Mouse (Mus musculus): Measurements from ENCODE around the gene Lfng. TPM values are rescaled to one million over a fixed set of nuclear protein-coding genes. Genes with fewer than 3 reads are reported as not detected.

The Lfng gene
- polyA plus RNA-seq, 1 experiment from 2014 or later: 7.4 TPM

GRCm38 (mm10) chr5:140654096-140654845 lies 47.2 kb downstream of the Lfng start:
- no peak overlapping the region for H3K4me2 ChIP-seq
- H3K27ac ChIP-seq: no peak overlapping the region
- H3K27me3 ChIP-seq (replicated peaks): no peaks in the 10 kb centered on the region; the same call in 1 of the 2 replicates
- no peaks in the 10 kb centered on the region for H3K36me3 ChIP-seq
- H3K4me3 ChIP-seq: no peak overlapping the region
- H3K9me3 ChIP-seq (replicated peaks): no peaks in the 10 kb centered on the region
- 74% methylated on average over 15 of the region's 15 CpGs for WGBS (ENCODE audit: insufficient replicate concordance)
- no peak for ATAC-seq
- H3K4me1 ChIP-seq: peaks cover 27% of the 10 kb centered on the region
- H3K9ac ChIP-seq: no peak overlapping the region

GRCm38 (mm10) chr5:140659607-140660272 lies 52.6 kb downstream of the Lfng start:
- ATAC-seq: no peak
- 62% methylated on average over 16 of the region's 16 CpGs for WGBS (ENCODE audit: insufficient replicate concordance)
- Histone ChIP-seq H3K36me3 (no peaks in the 10 kb centered on the region), H3K4me1 (peaks cover 19% of the 10 kb centered on the region), H3K4me3 (no peak overlapping the region), H3K4me2 (no peak overlapping the region), H3K27ac (no peak overlapping the region), H3K9ac (no peak overlapping the region), H3K27me3 (replicated peaks) (peaks cover 17% of the 10 kb centered on the region; the same call in 1 of the 2 replicates), H3K9me3 (replicated peaks) (no peaks in the 10 kb centered on the region)

DNA sequence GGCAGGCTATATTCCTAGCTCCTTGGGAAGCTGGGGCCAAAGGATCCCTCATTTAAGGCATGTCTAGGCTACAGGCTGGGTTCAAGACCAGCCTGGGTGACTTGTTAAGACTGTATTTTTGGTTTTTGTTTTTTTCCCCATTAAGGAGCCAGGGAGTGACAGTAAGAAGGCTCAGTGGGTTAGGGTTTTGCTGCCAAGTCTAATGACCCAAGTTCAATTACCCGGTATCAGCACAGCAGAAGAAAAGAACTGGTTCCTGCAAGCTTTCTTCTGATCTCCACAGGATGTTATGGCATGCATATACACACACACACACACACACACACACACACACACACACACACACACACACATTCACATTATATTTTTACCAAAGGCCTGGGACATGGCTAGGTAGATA lies 53.3 kb downstream of the Lfng start:
- no peak overlapping the region for H3K27ac ChIP-seq
- H3K4me3 ChIP-seq: no peak overlapping the region
- no peaks in the 10 kb centered on the region for H3K36me3 ChIP-seq
- H3K9me3 ChIP-seq (replicated peaks): no peaks in the 10 kb centered on the region
- ATAC-seq: no peak
- H3K27me3 ChIP-seq (replicated peaks): peaks cover 17% of the 10 kb centered on the region; the same call in 1 of the 2 replicates
- H3K9ac ChIP-seq: no peak overlapping the region
- H3K4me2 ChIP-seq: no peak overlapping the region
- peaks cover 19% of the 10 kb centered on the region for H3K4me1 ChIP-seq
- 81% methylated on average over 1 of the region's 1 CpGs for WGBS (ENCODE audit: insufficient replicate concordance)

- Histone ChIP-seq H3K27me3 (replicated peaks) (peaks cover 17% of the 10 kb centered on the region; the same call in 1 of the 2 replicates), H3K27ac (no peak overlapping the region), H3K4me3 (no peak overlapping the region), H3K9ac (no peak overlapping the region), H3K4me1 (peaks cover 19% of the 10 kb centered on the region), H3K9me3 (replicated peaks) (no peaks in the 10 kb centered on the region), H3K36me3 (no peaks in the 10 kb centered on the region), H3K4me2 (no peak overlapping the region)
- no peak for ATAC-seq
- WGBS (ENCODE audit: insufficient replicate concordance): 70% methylated on average over 8 of the region's 8 CpGs
Measured at GRCm38 (mm10) chr5:140661427-140661826, 54.3 kb downstream of the Lfng start.

- H3K4me2 ChIP-seq: no peak overlapping the region
- H3K4me1 ChIP-seq: peaks cover 19% of the 10 kb centered on the region
- no peak overlapping the region for H3K27ac ChIP-seq
- H3K9me3 ChIP-seq (replicated peaks): no peaks in the 10 kb centered on the region
- 58% methylated on average over 12 of the region's 12 CpGs for WGBS (ENCODE audit: insufficient replicate concordance)
- no peak overlapping the region for H3K9ac ChIP-seq
- ATAC-seq: no peak
- no peak overlapping the region for H3K4me3 ChIP-seq
- no peaks in the 10 kb centered on the region for H3K36me3 ChIP-seq
- H3K27me3 ChIP-seq (replicated peaks): peaks cover 17% of the 10 kb centered on the region; the same call in 1 of the 2 replicates
Measured at GRCm38 (mm10) chr5:140661875-140662643, 54.9 kb downstream of the Lfng start.

GRCm38 (mm10) chr5:140662741-140663592 lies 55.8 kb downstream of the Lfng start:
- Histone ChIP-seq H3K9ac (no peak overlapping the region), H3K4me3 (no peak overlapping the region), H3K9me3 (replicated peaks) (no peaks in the 10 kb centered on the region), H3K27ac (no peak overlapping the region), H3K36me3 (no peaks in the 10 kb centered on the region; the same call in 1 of the 2 replicates), H3K4me1 (peaks cover 19% of the 10 kb centered on the region), H3K27me3 (replicated peaks) (peaks cover 17% of the 10 kb centered on the region; the same call in 1 of the 2 replicates), H3K4me2 (no peak overlapping the region)
- 44% methylated on average over 17 of the region's 17 CpGs for WGBS (ENCODE audit: insufficient replicate concordance)
- ATAC-seq: no peak

- Histone ChIP-seq H3K9ac (no peak overlapping the region), H3K4me2 (no peak overlapping the region), H3K9me3 (replicated peaks) (peaks cover 2% of the 10 kb centered on the region), H3K27ac (no peak overlapping the region), H3K27me3 (replicated peaks) (peaks cover 17% of the 10 kb centered on the region; the same call in 1 of the 2 replicates), H3K36me3 (peaks cover 7% of the 10 kb centered on the region), H3K4me1 (peaks cover 19% of the 10 kb centered on the region), H3K4me3 (no peak overlapping the region)
- 0 out of 2 replicates have a peak, but pooled peaks have one; percentile 22 for ATAC-seq
- WGBS (ENCODE audit: insufficient replicate concordance): 45% methylated on average over 7 of the region's 7 CpGs
Measured at GRCm38 (mm10) chr5:140663621-140664180, 56.6 kb downstream of the Lfng start.

Other genes starting within 250 kb of the Lfng start
- 11.9 and 14.0 TPM in 2 replicates for gene Snx8, start 218.1 kb upstream of the Lfng start, polyA plus RNA-seq (2016; fragmentation: Nextera tagmentation; extraction: Ambion mirVana)
- gene Eif3b, start 188.0 kb upstream of the Lfng start, polyA plus RNA-seq (2016; fragmentation: Nextera tagmentation; extraction: Ambion mirVana): 217 and 229 TPM in 2 replicates
- gene Gm4869, start 161.7 kb upstream of the Lfng start, polyA plus RNA-seq (2016; fragmentation: Nextera tagmentation; extraction: Ambion mirVana): not detected in 2 replicates
- gene Chst12, start 101.8 kb upstream of the Lfng start, polyA plus RNA-seq (2016; fragmentation: Nextera tagmentation; extraction: Ambion mirVana): 12.4 TPM in 2 replicates
- 6.3 and 7.8 TPM in 2 replicates for gene Grifin, start 42.2 kb upstream of the Lfng start, polyA plus RNA-seq (2016; fragmentation: Nextera tagmentation; extraction: Ambion mirVana)
- 13.0 and 15.6 TPM in 2 replicates for gene Ttyh3, start 41.7 kb downstream of the Lfng start, polyA plus RNA-seq (2016; fragmentation: Nextera tagmentation; extraction: Ambion mirVana)
- gene Iqce, start 95.1 kb downstream of the Lfng start, polyA plus RNA-seq (2016; fragmentation: Nextera tagmentation; extraction: Ambion mirVana): 7.0 and 7.9 TPM in 2 replicates
- 10.6 and 12.2 TPM in 2 replicates for gene Brat1, start 97.7 kb downstream of the Lfng start, polyA plus RNA-seq (2016; fragmentation: Nextera tagmentation; extraction: Ambion mirVana)
- gene Amz1, start 116.8 kb downstream of the Lfng start, polyA plus RNA-seq (2016; fragmentation: Nextera tagmentation; extraction: Ambion mirVana): 0.99 and 1.2 TPM in 2 replicates
- gene Gna12, start 223.1 kb downstream of the Lfng start, polyA plus RNA-seq (2016; fragmentation: Nextera tagmentation; extraction: Ambion mirVana): 33.8 TPM in 2 replicates